Mouse (Mus musculus) right cerebral cortex, postnatal 10 days (tissue): ENCODE results near the gene Ly9.

ENCODE experiments used
- DNase-seq, 2 experiments: peaks; one replicate each; pipeline ENCODE4 v3.0.0; 2021; ENCODE audit warnings: low spot score in 2 of 2

The Ly9 gene

DNA sequence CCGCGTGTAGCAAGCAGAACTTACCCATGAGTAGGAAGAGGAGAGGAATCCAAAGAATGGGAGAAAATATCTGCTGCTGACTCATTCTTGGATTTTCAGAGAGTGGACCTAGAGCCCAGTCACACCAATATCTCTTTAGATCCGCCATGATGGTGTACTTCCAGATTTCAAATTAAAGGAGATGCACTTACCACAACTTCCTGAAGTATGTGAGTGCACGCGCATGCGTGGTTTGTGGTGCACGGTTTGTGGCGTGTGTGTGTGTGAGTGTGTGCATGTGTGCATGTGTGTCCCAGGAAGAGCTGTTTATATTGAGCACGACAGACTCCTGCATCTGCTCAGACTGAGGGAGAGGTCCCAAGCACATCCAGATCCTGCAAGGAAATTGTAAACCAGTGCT lies at the start of gene Ly9:
Ly9 (minus strand) TSS at position 235 of the 400 bp plus-strand sequence.
- DNase-seq: no peak

DNA sequence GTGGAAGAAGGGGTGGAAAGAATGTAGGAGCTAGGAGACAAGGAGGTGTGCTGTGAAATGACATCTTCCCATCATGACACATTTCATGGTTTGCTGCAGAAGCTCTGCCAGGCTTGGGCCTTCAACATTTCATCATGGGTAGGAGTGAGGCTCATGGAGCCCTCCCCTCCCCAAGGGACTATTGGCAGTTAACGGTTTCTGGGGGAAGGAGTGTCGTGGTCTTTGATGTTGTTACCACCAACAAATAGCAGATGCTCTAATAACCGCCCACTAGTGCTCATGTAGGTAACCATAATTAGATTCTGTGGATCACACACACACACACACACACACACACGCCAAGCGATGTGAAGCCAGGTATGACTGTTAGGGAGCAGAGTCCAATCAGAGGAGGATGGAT lies 45.5 kb upstream of the Ly9 start, which contains the start of gene Slamf7:
Slamf7 (minus strand) TSS at position 302 of the 400 bp plus-strand sequence.
- no peak for DNase-seq

DNA sequence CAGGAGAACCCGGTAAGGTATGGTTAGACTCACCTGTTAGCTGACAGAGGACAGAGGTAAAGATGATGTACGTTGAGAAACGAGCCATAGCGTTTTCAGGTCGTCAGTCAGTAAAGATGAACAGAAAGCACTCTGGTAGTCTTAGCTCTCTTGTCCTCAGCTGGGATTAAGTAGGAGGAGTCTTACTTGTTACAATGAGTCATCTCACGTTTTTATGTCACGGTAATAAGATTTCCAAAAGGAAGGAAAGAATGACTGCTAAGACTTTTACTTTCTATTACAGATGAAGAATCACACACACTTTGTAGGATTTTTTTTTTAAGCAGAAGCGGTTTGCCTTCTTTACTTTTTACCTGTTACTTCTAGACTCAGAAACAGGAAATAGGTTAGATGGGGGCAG lies 41.6 kb upstream of the Ly9 start:
- no peak for DNase-seq

DNA sequence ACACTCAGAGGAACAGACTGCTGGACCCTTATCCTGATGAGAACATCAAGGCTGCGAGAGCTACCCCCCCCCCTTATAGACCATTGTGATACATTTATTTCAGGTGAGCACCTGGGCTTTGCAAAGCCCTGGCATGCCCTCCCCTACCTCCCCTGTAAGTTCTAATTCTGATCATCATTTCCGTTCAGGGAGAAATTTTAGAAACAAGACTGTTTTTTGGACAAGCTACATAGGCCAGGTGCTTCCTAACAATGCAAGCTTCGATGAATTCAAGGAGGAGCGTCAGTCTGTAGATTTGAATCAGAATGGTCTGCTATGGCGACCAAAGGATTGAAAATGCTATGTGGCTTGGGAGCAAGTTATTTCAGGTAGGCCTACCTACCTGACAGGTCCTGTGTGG lies 40.5 kb upstream of the Ly9 start:
- no peak for DNase-seq

DNA sequence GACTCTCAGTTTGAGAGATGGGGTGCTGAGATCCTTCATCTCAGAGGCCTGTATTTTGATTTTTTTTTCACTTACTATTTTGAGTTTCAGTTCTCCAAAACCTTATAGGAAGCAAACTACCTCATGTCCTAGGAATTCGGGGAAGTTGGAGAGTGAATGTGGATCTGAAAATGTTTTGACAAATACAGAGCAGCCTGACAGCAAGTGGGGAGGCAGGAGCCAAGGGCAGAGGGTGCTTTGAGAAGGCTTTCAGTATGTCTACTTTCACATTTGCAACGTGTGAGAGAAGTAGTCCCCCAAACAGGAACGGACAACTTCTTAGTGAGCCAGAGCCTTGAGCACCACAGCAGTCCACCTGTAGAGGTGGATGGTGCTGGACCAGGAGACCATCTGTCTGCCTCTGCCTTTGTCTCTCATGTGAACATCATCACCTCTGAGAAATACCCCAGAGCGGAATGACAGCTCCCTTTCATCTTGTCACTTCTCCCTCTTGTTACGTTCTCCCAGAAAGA lies 39.3 kb upstream of the Ly9 start:
- no peak for DNase-seq

DNA sequence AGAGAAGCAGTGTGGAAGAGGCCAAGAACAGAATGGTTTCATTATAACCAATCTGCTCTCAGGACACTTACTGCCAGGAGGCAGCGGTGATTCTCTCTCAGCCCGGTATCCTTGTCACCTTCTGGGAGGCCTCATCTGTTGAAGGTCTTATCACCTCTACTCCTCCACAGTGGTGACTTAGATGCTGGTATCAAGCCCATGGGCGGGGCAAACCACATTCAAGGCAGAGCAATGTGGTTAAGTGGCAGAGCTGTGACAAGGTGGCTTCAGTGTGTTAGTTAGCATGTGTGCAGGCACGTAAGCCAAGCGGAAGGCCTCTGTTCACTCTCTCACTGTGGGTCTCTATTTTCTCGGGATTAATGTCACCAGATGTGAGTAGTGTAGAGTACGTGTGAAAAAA lies 36.4 kb upstream of the Ly9 start:
- no peak for DNase-seq

DNA sequence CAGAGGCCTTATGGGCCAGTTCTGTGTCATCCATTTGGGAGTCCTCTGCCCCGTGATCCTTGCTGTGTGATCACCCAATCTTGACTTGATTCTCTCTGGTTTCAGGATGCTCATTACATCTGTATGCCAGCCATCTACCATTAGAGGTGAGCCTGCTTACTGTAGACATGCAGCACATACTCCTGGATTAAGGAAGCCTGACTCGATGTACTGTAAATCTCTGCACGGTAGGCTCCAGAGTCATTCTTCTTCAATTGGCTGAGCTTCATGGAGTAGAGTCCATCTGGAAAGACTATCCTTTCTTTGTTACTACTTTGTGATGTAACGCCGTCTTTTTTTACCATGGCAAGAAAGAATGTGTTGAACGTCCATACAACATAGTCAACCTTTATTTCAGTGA lies 33.6 kb upstream of the Ly9 start:
- no peak for DNase-seq

DNA sequence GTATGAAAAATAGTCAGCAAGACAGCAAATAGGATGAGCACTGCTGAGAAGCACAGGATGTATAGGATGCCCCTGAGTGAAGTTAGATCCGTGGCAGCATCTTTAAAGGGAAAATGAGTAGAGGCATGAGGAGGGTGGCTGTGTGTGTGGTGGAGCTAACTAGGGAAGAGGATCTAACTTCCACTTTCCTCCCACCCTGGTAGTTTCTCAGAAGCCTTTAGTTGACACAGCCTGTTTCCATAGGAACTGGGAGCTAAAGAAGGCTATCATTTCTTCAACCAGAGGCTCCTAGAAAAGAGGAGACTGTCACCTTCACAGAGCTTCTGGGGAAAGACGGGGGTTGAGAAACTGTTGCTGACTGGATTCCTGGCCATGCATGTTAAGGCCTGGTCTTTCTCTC lies 31.5 kb upstream of the Ly9 start:
- peak in 1 of 2 experiments; percentile 31 for DNase-seq

DNA sequence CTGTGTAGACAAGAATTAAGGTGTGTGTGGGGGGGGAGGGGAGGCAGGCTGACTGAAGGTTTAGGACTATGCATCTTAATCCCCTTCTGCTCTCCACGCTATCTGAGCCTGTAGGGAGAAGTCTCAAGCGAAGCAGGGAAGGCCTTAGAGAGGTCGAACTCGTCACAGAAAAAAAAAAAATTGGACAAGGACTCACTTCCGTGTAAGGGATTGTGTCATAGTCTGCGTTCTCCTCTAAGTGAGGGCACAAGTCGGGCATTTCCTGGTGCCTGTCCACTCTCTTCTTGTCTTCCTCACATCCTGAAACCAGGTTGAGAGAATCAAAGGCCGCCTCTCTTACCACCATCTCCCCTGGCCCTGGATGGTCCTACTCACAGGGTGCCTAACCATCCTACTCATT lies 29.9 kb upstream of the Ly9 start:
- DNase-seq: no peak

DNA sequence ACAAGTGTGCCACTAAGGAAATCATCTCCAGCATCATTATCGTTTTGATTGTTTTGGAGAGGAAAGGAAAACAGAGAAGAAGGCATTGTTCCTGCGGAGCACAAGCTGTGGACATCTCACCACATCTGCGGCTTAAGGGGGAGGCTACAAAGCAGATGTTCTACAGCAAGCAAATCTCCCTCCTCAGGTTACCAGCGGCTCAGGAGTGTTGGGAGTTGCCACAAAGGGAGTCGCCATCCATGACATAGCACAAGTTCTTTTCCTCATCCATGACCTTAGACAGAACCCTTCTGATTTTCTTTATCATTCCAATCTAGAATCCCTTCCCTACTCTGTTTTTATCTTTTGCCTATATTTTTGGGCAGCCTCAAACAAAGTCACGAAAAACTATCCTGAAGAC lies 28.5 kb upstream of the Ly9 start:
- DNase-seq: no peak

DNA sequence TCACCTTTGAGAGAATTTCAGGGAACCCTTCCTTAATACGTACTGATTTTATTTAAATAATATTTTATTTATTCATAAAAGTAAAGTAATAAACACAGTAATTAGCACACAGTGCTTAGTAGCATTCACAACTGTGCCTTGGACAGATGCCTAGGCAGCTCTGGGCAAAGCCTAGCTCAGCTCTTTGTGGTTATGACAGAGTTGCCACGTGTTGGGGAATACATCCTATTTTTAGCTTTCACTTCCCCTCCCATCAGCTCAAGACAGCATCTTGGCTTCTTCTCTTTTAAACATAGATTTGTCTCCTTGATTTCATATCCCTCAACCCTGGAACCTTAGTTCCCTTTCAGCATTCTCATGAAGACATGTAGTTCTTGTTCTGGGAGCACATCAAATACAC lies 24.2 kb upstream of the Ly9 start:
- DNase-seq: peak; percentile 69 to 78

DNA sequence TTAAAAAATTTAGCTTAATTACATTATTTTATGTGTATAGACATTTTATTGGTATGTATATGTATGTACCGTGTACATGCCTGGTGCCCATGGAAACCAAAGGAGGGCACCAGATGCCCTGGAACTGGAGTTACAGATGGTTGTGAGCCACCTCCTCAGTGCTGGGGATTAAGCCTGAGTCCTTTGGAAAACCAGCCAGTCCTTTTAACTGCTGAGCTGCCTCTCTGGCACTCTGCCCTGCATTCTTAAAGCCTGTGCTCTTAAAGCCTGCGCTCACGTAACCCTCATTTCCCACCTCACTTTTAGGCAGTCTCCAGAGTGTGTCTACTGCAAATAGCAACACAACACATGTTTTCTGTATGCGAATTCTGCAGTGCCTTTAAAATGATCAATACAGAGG lies 23.7 kb upstream of the Ly9 start:
- peak; percentile 60 to 74 for DNase-seq

DNA sequence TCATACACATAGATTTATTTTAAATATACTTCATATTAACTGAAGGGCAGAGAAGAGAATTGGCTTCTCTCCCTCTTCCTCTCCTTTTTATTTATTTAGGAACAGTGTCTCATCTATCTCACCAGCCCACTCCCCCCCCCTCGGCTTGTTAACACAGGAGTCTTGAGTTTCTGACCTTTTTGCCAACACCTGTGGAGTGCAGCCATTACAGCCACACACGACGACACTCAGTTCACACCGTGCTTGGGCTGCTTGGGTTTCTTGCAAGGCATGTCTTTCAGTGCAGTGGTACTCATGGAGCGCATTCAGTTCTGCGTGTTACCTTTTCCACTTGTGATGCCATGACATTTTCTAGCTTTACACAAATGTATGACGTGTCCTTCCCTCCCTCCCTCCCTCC lies 22.8 kb upstream of the Ly9 start:
- DNase-seq: no peak

DNA sequence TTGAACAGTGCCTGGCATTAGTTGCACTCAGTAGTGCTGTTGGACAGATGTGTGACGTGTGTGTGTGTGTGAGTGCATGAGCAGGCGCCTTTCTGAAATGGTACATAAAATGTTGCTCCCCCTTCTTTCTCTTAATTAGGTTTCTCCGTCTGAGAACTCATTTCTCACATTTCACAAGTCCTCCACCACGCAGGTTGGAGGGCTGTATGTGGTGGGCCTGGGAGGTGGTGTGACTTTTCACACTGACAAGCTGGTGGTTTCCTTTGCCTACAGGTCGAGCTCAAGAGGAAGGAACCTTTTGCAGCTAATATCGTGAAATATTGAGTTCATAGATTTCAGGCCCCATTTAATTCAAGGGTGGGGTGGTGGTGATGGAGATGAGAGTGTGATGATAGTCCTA lies 22.0 kb upstream of the Ly9 start:
- no peak for DNase-seq

DNA sequence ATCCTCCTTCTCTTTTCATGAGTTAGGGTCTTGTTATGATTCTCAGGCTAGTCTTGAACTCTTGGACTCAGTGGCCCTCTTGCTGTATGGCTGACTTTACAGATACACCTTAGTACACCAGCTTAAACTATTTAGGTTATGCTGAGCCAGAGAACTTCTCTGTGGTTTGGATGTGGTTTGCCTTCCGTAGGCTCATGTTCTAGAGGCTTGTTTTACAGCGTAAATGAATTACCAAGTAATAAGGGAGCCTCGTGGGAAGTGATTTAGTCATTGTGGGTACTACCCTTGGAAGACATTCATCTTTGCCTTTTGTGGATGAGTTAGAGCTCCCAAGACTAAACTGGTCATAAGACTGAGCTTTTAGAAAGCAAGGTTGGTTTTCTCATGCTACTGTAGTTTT lies 20.6 kb upstream of the Ly9 start:
- no peak for DNase-seq

DNA sequence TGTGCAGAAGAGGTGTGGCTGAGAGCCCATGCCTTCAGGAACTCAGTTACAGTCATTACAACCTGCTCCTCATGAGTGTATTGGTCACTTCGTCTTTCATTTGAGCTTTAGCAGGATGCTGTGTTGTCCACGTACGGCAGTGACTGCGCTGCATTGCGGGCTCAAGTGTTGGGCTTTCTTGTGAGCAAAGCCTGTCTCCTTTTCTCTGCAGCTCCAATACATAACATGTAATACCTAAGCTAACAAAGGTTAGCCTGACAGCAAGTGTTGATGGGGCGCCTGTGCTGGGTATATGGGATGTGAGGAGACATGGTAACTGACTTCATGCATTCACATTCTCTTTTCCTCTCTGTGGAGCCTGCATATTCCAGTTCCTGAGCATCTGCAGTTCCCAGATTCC lies 12.9 kb upstream of the Ly9 start:
- DNase-seq: no peak

DNA sequence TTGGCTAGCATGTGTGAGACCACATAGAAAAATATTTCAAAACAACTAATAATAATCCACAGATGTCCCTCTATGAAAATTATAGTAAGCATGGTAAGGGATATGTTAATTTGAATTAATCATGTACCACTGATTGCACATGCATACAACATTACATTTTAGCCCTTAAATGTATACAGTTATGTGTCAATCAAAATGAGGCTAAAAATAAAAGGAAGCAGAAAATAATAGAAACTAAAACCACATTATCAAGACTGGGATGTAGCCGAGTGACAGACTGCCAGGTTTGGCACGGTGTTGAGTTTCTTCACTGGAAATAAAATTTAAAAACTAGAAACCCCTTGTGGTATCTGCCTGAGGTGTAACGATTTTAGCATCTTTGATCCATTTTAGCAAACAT lies 12.4 kb upstream of the Ly9 start:
- no peak for DNase-seq

DNA sequence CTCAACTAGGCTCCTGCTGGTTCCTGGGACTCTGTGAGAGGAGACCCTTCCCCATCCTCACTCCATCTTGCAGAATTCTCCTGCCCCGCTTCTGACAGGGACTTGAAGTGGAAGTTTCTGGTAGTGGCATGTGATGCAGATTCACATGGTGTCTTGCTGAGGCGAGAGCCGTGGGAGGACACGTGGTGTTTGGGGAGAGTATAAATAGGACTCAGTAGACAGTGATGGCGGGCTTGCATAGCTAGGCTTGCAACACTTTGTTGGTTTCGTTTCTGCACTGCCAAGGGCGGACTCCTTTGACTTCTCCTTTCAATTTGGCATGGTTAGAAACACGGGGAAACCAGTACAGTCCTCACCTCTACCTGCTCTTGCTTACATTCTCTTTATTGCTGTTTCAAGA lies 11.8 kb upstream of the Ly9 start:
- DNase-seq: peak; percentile 49 to 56

DNA sequence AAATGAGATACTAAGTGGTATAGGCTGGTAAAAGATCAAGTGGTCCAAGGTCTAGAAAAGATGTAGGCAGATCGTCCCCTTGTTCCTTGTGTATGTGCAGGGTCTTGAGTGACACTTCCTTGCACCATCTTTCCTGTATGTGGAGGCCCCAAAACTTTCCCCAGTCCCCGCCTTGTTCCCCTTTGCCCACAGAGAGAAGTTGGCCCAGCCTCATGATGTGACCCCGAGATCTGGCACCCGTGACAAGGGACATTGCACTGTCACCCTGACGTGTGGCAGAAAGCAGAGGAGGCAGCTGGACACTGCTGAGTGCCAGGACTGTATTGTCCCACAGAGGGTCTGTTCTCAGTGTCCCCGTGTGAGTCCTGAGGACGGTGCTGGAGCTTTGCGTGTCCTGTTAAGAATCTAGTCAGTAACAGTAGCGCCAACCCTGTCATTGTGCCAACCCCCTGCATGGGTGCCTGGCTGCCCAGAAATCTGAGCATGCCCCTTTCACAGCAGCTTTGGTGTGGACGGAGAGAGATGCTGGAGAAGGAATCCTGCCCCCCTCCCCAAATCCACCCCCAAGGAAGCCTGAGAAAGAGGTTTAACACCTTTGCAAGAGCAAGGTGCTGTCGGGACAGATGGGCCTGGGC lies 9.8 kb upstream of the Ly9 start:
- DNase-seq: no peak

DNA sequence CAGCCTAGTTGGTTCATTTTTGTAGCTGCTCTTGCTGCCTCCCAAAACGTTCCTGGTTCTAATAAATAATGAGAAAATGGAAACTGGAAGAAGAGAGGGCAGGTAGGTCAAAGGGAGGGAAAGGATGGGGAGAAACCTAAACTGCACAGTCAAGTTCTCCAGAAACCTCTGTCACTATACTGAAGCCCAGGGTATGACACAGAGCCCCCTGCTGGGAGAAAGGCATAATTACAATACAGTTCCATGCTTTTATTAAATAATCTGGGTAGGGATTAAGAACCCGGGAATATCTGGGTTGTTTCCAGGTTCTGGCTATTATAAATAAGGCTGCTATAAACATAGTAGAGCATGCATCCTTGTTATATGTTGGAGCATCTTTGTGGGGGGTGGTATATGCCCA lies 6.8 kb upstream of the Ly9 start:
- no peak for DNase-seq

DNA sequence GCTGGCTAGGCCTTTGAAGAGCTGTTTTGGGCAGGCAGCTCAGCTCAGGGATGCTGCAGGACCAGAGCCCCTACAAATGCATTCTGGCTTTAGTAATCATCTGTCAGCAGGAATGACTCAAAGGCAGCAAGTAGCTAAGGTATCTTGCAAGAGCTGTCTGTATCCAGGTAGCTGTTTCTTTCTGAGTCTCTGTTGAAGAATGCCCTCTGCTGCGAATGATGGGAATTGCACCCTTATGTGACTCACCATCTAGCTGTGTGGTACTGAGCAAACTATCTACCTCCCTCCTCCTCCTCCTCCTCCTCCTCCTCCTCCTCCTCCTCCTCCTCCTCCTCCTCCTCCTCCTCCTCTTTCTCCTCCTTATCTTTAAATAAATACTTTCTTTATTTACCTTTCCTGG lies 3.6 kb upstream of the Ly9 start:
- DNase-seq: no peak

DNA sequence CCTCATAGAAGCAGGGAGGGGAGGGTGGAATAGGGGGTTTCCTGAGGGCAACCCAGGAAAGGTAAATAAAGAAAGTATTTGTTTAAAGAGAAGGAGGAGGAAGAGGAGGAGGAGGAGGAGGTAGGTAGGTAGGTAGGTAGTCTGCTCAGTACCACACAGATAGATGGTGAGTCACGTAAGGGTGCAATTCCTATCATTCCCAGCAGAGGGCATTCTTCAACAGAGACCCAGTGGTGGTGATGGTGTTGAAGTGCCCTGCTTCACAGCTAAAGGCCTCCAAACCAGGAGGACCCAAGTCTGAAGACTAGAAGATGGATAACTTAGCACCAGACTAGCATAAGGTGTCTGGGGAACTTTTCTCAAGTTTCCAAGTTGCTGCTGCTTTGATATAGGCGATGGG lies 2.8 kb upstream of the Ly9 start:
- no peak for DNase-seq

DNA sequence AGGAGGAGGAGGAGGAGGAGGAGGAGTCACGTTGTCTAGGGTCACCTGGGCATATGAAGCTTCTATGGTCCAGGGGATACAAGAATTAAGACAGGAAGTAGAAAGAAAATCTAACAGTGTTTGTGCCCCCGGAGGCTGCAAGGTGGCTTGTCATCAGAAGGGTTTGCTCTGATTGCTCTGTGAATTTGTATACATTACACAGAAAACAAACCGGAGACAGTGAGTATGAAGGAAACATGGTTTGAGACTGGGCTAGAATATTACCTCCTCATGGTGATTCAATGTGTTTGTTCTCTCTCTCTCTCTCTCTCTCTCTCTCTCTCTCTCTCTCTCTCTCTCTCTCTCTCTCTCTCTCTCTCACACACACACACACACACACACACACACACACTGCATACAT lies 554 bp downstream of the Ly9 start:
- DNase-seq: no peak

DNA sequence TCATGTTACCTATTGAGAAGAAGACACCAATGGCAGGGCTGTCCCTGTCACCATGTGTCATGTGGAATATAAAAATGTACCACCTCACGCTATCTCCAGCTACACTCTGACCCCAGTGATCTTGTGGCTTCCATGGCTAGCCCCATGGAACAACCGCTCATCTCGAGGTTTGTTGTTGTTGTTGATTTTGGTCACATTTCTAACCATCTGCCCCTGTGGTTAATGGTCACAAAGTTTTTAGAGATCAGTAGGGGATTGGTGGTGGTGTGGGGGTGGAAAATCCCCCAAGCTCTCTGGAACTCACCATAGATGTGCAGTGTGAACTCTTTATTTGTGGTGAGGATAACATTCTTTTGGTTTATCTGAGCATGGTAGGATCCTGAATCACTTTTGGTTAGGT lies 2.5 kb downstream of the Ly9 start:
- no peak for DNase-seq
